Comparison of ENCODE assay signal across 27 mouse cellular contexts in genomic region chr3:63341481-63341880, GRCm38 (mm10).
DNase-seq lines count a peak whose midpoint lies in the region; ATAC-seq and TF ChIP-seq lines count a peak whose summit lies in the region.
"Had no signal": no experiment of that assay in that cellular context is flagged by ENCODE, and none has a peak within 500 bp of the region (broad histone marks: within the 10 kb centered on the region; RNA-seq: fewer than 3 reads in every experiment).

No protein-coding gene starts in this region.

- H3K27ac ChIP-seq in kidney, adult 2 months (ENCODE audit: insufficient read depth, low read depth, low read length) = no peak overlapping the region
- H3K27ac ChIP-seq in lung, postnatal 0 days (ENCODE audit: low read length) = no peak overlapping the region
- H3K27ac ChIP-seq: forebrain, embryonic 10.5 days; forebrain, embryonic 13.5 days; heart, embryonic 15.5 days; hindbrain, embryonic 10.5 days; hindbrain, embryonic 13.5 days had no signal

- H3K9me3 ChIP-seq in lung, postnatal 0 days (ENCODE audit: low read length) = no peaks in the 10 kb centered on the region
- H3K9me3 ChIP-seq: forebrain, embryonic 10.5 days; forebrain, embryonic 13.5 days; heart, embryonic 12.5 days; heart, embryonic 15.5 days; hindbrain, embryonic 10.5 days; hindbrain, embryonic 13.5 days had no signal

- H3K4me3 ChIP-seq in kidney, adult 2 months (ENCODE audit: insufficient read depth, low read depth, low read length) = no peak overlapping the region
- H3K4me3 ChIP-seq in lung, postnatal 0 days (ENCODE audit: low read depth, low read length) = no peak overlapping the region
- no peak overlapping the region for H3K4me3 ChIP-seq in lung, adult 2 months (replicated peaks; ENCODE audit: extremely low read depth, low read depth, low read length)
- H3K4me3 ChIP-seq: forebrain, embryonic 10.5 days; forebrain, embryonic 13.5 days; heart, embryonic 12.5 days; heart, embryonic 15.5 days; hindbrain, embryonic 10.5 days; hindbrain, embryonic 13.5 days had no signal

- TF ChIP-seq EP300 in lung, postnatal 0 days (IDR thresholded peaks at IDR 0.05) = no peak

- no peak overlapping the region for H3K9ac ChIP-seq in lung, postnatal 0 days (replicated peaks; ENCODE audit: low read depth)
- H3K9ac ChIP-seq: forebrain, embryonic 13.5 days; forebrain, postnatal 0 days; heart, embryonic 12.5 days; heart, embryonic 15.5 days; hindbrain, embryonic 13.5 days had no signal

- WGBS in kidney, adult 2 months = 88% methylated on average over 4 of the region's 4 CpGs
- 86% methylated on average over 4 of the region's 4 CpGs for WGBS in lung, postnatal 0 days
- WGBS in lung, adult 2 months = 80% methylated on average over 4 of the region's 4 CpGs

- peak; percentile 16 for DNase-seq in kidney, adult 2 months
- DNase-seq in kidney, postnatal 4 days = no peak
- DNase-seq in lung, postnatal 0 days (ENCODE audit: low spot score) = peak; percentile 10
- no peak for DNase-seq in lung, adult 2 months
- peak; percentile 12 for DNase-seq in lung, postnatal 25 days (ENCODE audit: low spot score)
- DNase-seq in frontal cortex, postnatal 25 days (ENCODE audit: low spot score in 2 of 2) = no peak
- DNase-seq in left cerebral cortex, postnatal 4 days = no peak
- DNase-seq: adrenal gland, postnatal 10 days; adrenal gland, postnatal 36 days; B cell, adult 2 months; cerebellum, adult 18-20 months; cerebellum, adult 9-10 months; cerebellum, postnatal 14 days; forebrain, postnatal 0 days; gastrocnemius, postnatal 10 days; gastrocnemius, postnatal 36 days; heart, postnatal 36 days had no signal

- peaks cover 9% of the 10 kb centered on the region; the same call in 1 of the 2 replicates for H3K4me1 ChIP-seq in kidney, adult 2 months (ENCODE audit: control insufficient read depth, insufficient read depth, low read length)
- H3K4me1 ChIP-seq in lung, postnatal 0 days (ENCODE audit: insufficient read depth, low read depth, low read length) = no peaks in the 10 kb centered on the region
- H3K4me1 ChIP-seq in lung, adult 2 months (ENCODE audit: control insufficient read depth, insufficient read depth, low read length) = no peaks in the 10 kb centered on the region; the same call in 1 of the 2 replicates
- H3K4me1 ChIP-seq: forebrain, embryonic 10.5 days; forebrain, embryonic 13.5 days; heart, embryonic 12.5 days; heart, embryonic 15.5 days; hindbrain, embryonic 10.5 days; hindbrain, embryonic 13.5 days had no signal

- intact Hi-C loops in left cerebral cortex, postnatal 4 days (cut with DNase I) = no loop called here

- no peaks in the 10 kb centered on the region for H3K36me3 ChIP-seq in kidney, adult 2 months (ENCODE audit: control insufficient read depth, insufficient read depth, low read length)
- H3K36me3 ChIP-seq in lung, postnatal 0 days (ENCODE audit: insufficient read depth, low read length) = no peaks in the 10 kb centered on the region
- H3K36me3 ChIP-seq: forebrain, embryonic 10.5 days; G1E; heart, embryonic 12.5 days; heart, embryonic 15.5 days; hindbrain, embryonic 10.5 days; hindbrain, embryonic 13.5 days had no signal

- ATAC-seq in lung, postnatal 0 days = no peak
- ATAC-seq: forebrain, embryonic 13.5 days; forebrain, postnatal 0 days; hindbrain, embryonic 16.5 days; Patski had no signal

- H3K27me3 ChIP-seq in kidney, adult 2 months (replicated peaks; ENCODE audit: control insufficient read depth, insufficient read depth, low read length) = no peaks in the 10 kb centered on the region
- no peaks in the 10 kb centered on the region for H3K27me3 ChIP-seq in lung, postnatal 0 days (replicated peaks; ENCODE audit: insufficient read depth, low read length)
- H3K27me3 ChIP-seq: CH12.LX; forebrain, embryonic 13.5 days; heart, embryonic 12.5 days; heart, embryonic 15.5 days; hindbrain, embryonic 13.5 days; Patski had no signal

- no peak for TF ChIP-seq CTCF in kidney, adult 2 months (conservative IDR thresholded peaks at IDR 0.05; ENCODE audit: insufficient read depth, insufficient read length, low read depth, low read length)
- no peak for TF ChIP-seq CTCF in lung, postnatal 0 days (IDR thresholded peaks at IDR 0.05)
- TF ChIP-seq CTCF in lung, adult 2 months (IDR thresholded peaks at IDR 0.05; ENCODE audit: insufficient read depth, low read length) = no peak

- no peak overlapping the region for H3K4me2 ChIP-seq in lung, postnatal 0 days (replicated peaks; ENCODE audit: low read depth, low read length)
- H3K4me2 ChIP-seq: forebrain, embryonic 13.5 days; heart, embryonic 12.5 days; heart, embryonic 15.5 days; hindbrain, embryonic 13.5 days had no signal

- no peak for TF ChIP-seq POLR2A in kidney, adult 2 months (IDR thresholded peaks at IDR 0.05; ENCODE audit: low read depth, low read length)
- TF ChIP-seq POLR2A in lung, adult 2 months (IDR thresholded peaks at IDR 0.05; ENCODE audit: borderline replicate concordance, extremely low read depth, low read depth, low read length) = no peak

Comparison
In these comparisons a context has a peak if more than half of its experiments do, and no peak if none do; other contexts are left out.
1. DNase-seq: peak in kidney, adult 2 months (single experiment), lung, postnatal 0 days (single experiment) and lung, postnatal 25 days (single experiment); none in kidney, postnatal 4 days (0 of 2), lung, adult 2 months (single experiment), frontal cortex, postnatal 25 days (0 of 2) and left cerebral cortex, postnatal 4 days (single experiment).